Mouse (Mus musculus): ENCODE results near the gene Clec5a. TPM values are rescaled to one million over a fixed set of nuclear protein-coding genes. Genes with fewer than 3 reads are reported as not detected.

Gene Clec5a
- total and polyA plus RNA-seq, 3 experiments, result not detected

DNA sequence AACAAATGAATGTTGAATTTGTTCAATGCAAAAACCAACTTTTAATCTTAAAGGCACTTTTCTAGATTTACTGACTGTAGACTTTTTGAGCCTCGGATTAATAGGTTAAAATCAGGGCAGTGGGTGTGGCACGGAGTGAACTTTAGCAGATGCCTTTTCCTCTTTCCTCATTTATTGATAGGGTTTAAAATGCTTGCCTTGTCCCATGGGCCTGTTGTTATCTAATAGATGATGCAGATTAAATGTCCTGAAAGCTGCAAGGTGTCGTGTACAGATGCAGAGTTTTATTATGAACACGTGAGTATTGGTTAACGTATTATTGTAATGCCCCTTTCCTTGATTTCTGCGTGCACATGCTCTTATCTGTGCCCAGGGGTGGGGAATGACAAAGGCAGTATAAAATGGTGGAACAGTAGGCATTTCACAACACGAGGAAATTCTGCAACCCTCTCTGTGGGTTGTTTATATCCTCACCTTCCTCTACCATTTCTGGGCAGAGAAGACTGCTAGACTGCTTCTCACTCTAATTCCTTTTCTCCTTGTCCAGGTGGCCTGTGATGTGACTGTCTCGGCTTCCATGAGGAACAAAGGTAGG, 42.9 kb upstream of the Clec5a start, which contains the start of gene Mgam:
TSS of gene Mgam (plus strand) at position 426 of the 595 bp plus-strand sequence.
- H3K27ac ChIP-seq (ENCODE audit: control insufficient read depth, low read depth, low read length), result no peak within 1 kb of the TSS
- H3K79me2 ChIP-seq (ENCODE audit: control insufficient read depth, insufficient read depth, low read length, poor library complexity), result no peaks in the 10 kb centered on the region
- no peak within 1 kb of the TSS for H3K9ac ChIP-seq (ENCODE audit: control insufficient read depth, low read depth, low read length, poor library complexity, severe bottlenecking)
- H3K36me3 ChIP-seq (ENCODE audit: control insufficient read depth in 1 of 2, insufficient read depth in 2 of 2, low read length in 2 of 2), result no peaks in the 10 kb centered on the region
- H3K4me1 ChIP-seq (ENCODE audit: control insufficient read depth in 1 of 2, insufficient read depth in 2 of 2, low read length in 2 of 2), result no peaks in the 10 kb centered on the region
- H3K27me3 ChIP-seq (ENCODE audit: control insufficient read depth in 1 of 2, insufficient read depth in 2 of 2, low read length in 2 of 2), result peaks cover 0 to 2% of the 10 kb centered on the region in 2 experiments; a peak in 1 of 4 replicates
- no peak for DNase-seq (ENCODE audit: low read depth, low spot score)
- H3K9me3 ChIP-seq (replicated peaks; ENCODE audit: insufficient read depth, low read length), result no peaks in the 10 kb centered on the region
- no peak for TF ChIP-seq MAZ (IDR thresholded peaks at IDR 0.05; ENCODE audit: low read depth, low read length)
- no peak for TF ChIP-seq ZNF384 (IDR thresholded peaks at IDR 0.05; ENCODE audit: low read depth, low read length)
- H3K4me3 ChIP-seq (ENCODE audit: control insufficient read depth in 1 of 2, insufficient read depth in 1 of 2, low read depth in 2 of 2, low read length in 2 of 2), result no peak within 1 kb of the TSS

DNA sequence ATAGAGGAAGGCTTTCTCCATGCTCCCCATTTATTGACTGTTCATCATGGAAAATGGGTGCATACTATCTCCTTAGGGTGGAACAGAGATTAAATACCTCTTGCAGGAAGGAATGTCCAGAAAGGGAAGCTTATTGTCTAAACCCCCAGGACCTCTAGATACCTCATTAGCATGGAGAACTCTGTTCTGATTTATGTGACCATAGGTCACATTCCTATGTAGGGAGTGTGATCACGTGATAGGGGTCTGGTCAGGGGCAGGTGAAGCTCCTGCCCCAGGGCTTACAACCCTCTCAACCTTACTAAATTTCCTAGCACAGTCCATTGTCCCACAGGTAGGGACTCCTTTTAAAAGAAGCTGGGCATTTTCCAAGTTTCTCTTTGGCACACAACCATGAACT, 40.5 kb upstream of the Clec5a start:
- H3K27me3 ChIP-seq (ENCODE audit: control insufficient read depth in 1 of 2, insufficient read depth in 2 of 2, low read length in 2 of 2), result peaks cover 0 to 2% of the 10 kb centered on the region in 2 experiments; a peak in 1 of 4 replicates
- H3K9ac ChIP-seq (ENCODE audit: control insufficient read depth, low read depth, low read length, poor library complexity, severe bottlenecking), result no peak overlapping the region
- H3K79me2 ChIP-seq (ENCODE audit: control insufficient read depth, insufficient read depth, low read length, poor library complexity), result no peaks in the 10 kb centered on the region
- H3K9me3 ChIP-seq (replicated peaks; ENCODE audit: insufficient read depth, low read length), result no peaks in the 10 kb centered on the region
- TF ChIP-seq USF2 (IDR thresholded peaks at IDR 0.05; ENCODE audit: borderline replicate concordance in 1 of 2, insufficient read depth in 1 of 2, low read depth in 1 of 2, low read length in 2 of 2) (no peak), MAX (IDR thresholded peaks at IDR 0.05; ENCODE audit: low read length) (no peak), MEF2A (IDR thresholded peaks at IDR 0.05; ENCODE audit: extremely low read depth, insufficient replicate concordance, low read depth, low read length, poor library complexity, severe bottlenecking) (no peak), E2F4 (IDR thresholded peaks at IDR 0.05; ENCODE audit: borderline replicate concordance, low read depth, low read length) (no peak), TBP (IDR thresholded peaks at IDR 0.05; ENCODE audit: low read depth, low read length) (no peak), MAZ (IDR thresholded peaks at IDR 0.05; ENCODE audit: low read depth, low read length) (no peak), HCFC1 (IDR thresholded peaks at IDR 0.05; ENCODE audit: low read depth, low read length) (no peak), TAL1 (IDR thresholded peaks at IDR 0.05; ENCODE audit: low read length) (no peak)
- no peak overlapping the region for H3K27ac ChIP-seq (ENCODE audit: control insufficient read depth, low read depth, low read length)
- no peak overlapping the region for H3K4me3 ChIP-seq (ENCODE audit: control insufficient read depth in 1 of 2, insufficient read depth in 1 of 2, low read depth in 2 of 2, low read length in 2 of 2)
- no peaks in the 10 kb centered on the region for H3K36me3 ChIP-seq (ENCODE audit: control insufficient read depth in 1 of 2, insufficient read depth in 2 of 2, low read length in 2 of 2)
- no peaks in the 10 kb centered on the region for H3K4me1 ChIP-seq (ENCODE audit: control insufficient read depth in 1 of 2, insufficient read depth in 2 of 2, low read length in 2 of 2)
- DNase-seq (ENCODE audit: low read depth, low spot score), result no peak

DNA sequence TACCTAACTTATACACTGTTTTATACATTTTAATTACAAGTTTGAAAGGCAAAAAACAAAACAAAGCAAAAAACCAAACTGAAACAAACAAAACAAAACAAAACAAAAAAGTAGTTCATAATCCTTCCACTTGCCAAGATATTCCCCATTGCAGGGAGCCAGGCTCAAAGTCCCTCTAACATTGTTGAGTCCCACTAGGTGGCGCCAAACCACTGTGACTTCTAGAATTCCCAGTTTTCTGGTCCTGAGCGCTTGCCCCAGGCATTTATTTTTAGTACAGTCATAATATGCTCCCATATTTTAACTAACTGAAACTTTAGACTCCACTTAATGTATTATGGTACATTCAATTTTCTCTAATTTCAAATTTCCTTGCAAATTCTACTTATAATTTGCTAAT, 32.3 kb upstream of the Clec5a start:
- no peak overlapping the region for H3K27ac ChIP-seq (ENCODE audit: control insufficient read depth, low read depth, low read length)
- H3K27me3 ChIP-seq (ENCODE audit: control insufficient read depth in 1 of 2, insufficient read depth in 2 of 2, low read length in 2 of 2), result no peaks in the 10 kb centered on the region
- H3K79me2 ChIP-seq (ENCODE audit: control insufficient read depth, insufficient read depth, low read length, poor library complexity), result no peaks in the 10 kb centered on the region
- H3K9ac ChIP-seq (ENCODE audit: control insufficient read depth, low read depth, low read length, poor library complexity, severe bottlenecking), result no peak overlapping the region
- H3K4me1 ChIP-seq (ENCODE audit: control insufficient read depth in 1 of 2, insufficient read depth in 2 of 2, low read length in 2 of 2), result no peaks in the 10 kb centered on the region
- DNase-seq (ENCODE audit: low read depth, low spot score), result peak; percentile 40
- H3K4me3 ChIP-seq (ENCODE audit: control insufficient read depth in 1 of 2, insufficient read depth in 1 of 2, low read depth in 2 of 2, low read length in 2 of 2), result no peak overlapping the region
- peak; percentile 60 to 72 (median 68) for TF ChIP-seq CTCF (IDR thresholded peaks at IDR 0.05 in 2 of 3, conservative IDR thresholded peaks at IDR 0.05 in 1 of 3; ENCODE audit: control insufficient read depth in 1 of 3, insufficient read depth in 1 of 3, low read depth in 2 of 3, low read length in 3 of 3, poor library complexity in 1 of 3, severe bottlenecking in 1 of 3)
- no peak for TF ChIP-seq MYB (IDR thresholded peaks at IDR 0.05; ENCODE audit: low read depth, low read length)
- TF ChIP-seq SMC3 (IDR thresholded peaks at IDR 0.05; ENCODE audit: low read depth, low read length), result peak; percentile 56
- TF ChIP-seq ETS1 (IDR thresholded peaks at IDR 0.05; ENCODE audit: low read depth, low read length), result no peak
- no peak for TF ChIP-seq MYC (IDR thresholded peaks at IDR 0.05; ENCODE audit: low read depth, low read length)
- TF ChIP-seq USF2 (IDR thresholded peaks at IDR 0.05; ENCODE audit: borderline replicate concordance in 1 of 2, insufficient read depth in 1 of 2, low read depth in 1 of 2, low read length in 2 of 2), result no peak
- peak; percentile 62 for TF ChIP-seq RAD21 (IDR thresholded peaks at IDR 0.05; ENCODE audit: low read depth, low read length)
- no peak for TF ChIP-seq UBTF (IDR thresholded peaks at IDR 0.05; ENCODE audit: borderline replicate concordance, insufficient read depth, low read depth, low read length)
- TF ChIP-seq MAFK (IDR thresholded peaks at IDR 0.05; ENCODE audit: borderline replicate concordance, low read depth, low read length), result no peak
- no peaks in the 10 kb centered on the region for H3K9me3 ChIP-seq (replicated peaks; ENCODE audit: insufficient read depth, low read length)
- no peaks in the 10 kb centered on the region for H3K36me3 ChIP-seq (ENCODE audit: control insufficient read depth in 1 of 2, insufficient read depth in 2 of 2, low read length in 2 of 2)

Data from MEL (cell line).